Mouse (Mus musculus): ENCODE results near the gene 1700080E11Rik. TPM values are rescaled to one million over a fixed set of nuclear protein-coding genes. Genes with fewer than 3 reads are reported as not detected.
"Not testable (repeated sequence)": the region's sequence is repeated elsewhere in the genome, so short reads cannot be mapped to it uniquely, and the experiment has no call there.

The 1700080E11Rik gene
- total RNA-seq (2022): not detected

GRCm38 (mm10) chr9:105144992-105145391 lies at the start of gene 1700080E11Rik:
Gene 1700080E11Rik, minus strand, starts transcription at chr9:105145092.
- no peak for DNase-seq (ENCODE audit: low spot score)

GRCm38 (mm10) chr9:105186725-105187124 lies 41.8 kb upstream of the 1700080E11Rik start:
- no peak for DNase-seq (ENCODE audit: low spot score)

GRCm38 (mm10) chr9:105182392-105182791 lies 37.5 kb upstream of the 1700080E11Rik start:
- DNase-seq (ENCODE audit: low spot score): no peak

- no peak for DNase-seq (ENCODE audit: low spot score)
Observed at GRCm38 (mm10) chr9:105139204-105139603, 5.7 kb downstream of the 1700080E11Rik start.

GRCm38 (mm10) chr9:105136404-105136803 lies 8.5 kb downstream of the 1700080E11Rik start:
- no peak for DNase-seq (ENCODE audit: low spot score)

GRCm38 (mm10) chr9:105134536-105134935 lies 10.4 kb downstream of the 1700080E11Rik start:
- DNase-seq (ENCODE audit: low spot score): no peak

- no peak for DNase-seq (ENCODE audit: low spot score)
Observed at GRCm38 (mm10) chr9:105132002-105132367, 12.9 kb downstream of the 1700080E11Rik start.

GRCm38 (mm10) chr9:105131253-105132001 lies 13.5 kb downstream of the 1700080E11Rik start, which contains the start of gene Nudt16:
Gene Nudt16, minus strand, starts transcription at chr9:105131824.
- peak; percentile 92 for DNase-seq (ENCODE audit: low spot score)

- no peak for DNase-seq (ENCODE audit: low spot score)
Observed at GRCm38 (mm10) chr9:105130331-105130730, 14.6 kb downstream of the 1700080E11Rik start.

GRCm38 (mm10) chr9:105125206-105125605 lies 19.7 kb downstream of the 1700080E11Rik start:
- not testable (repeated sequence) for DNase-seq (ENCODE audit: low spot score)

GRCm38 (mm10) chr9:105103893-105104292 lies 41.0 kb downstream of the 1700080E11Rik start:
- DNase-seq (ENCODE audit: low spot score): no peak

GRCm38 (mm10) chr9:105101911-105102310 lies 43.0 kb downstream of the 1700080E11Rik start:
- DNase-seq (ENCODE audit: low spot score): no peak

GRCm38 (mm10) chr9:105100807-105101570 lies 43.9 kb downstream of the 1700080E11Rik start:
- DNase-seq (ENCODE audit: low spot score): no peak

Other genes with a start within 250 kb of the 1700080E11Rik start
- 100 to 1,000 TPM; 177 to 202 (median 190) TPM for gene Mrpl3, start 91.9 kb downstream of the 1700080E11Rik start, total RNA-seq (2022)
- gene Nudt16, start 13.3 kb downstream of the 1700080E11Rik start, total RNA-seq (2022): 1 to 10 TPM; 7.3 to 9.0 (median 8.4) TPM

Data from heart, adult 8-10 months (tissue).